Mouse (Mus musculus) 416B (cell line): ENCODE measurements at regions not wholly inside any gene's neighbourhood (a gene's known extent, or its start where the extent isn't known, plus 50 kb on each side); places are given as distances from the start of the nearest gene placed in this dataset.

Source experiments
- DNase-seq: peaks from one replicate; pipeline ENCODE4 v3.0.0; 2011; ENCODE audit warnings: low read depth

- no peak for DNase-seq
Measured at GRCm38 (mm10) chr12:17113465-17114177, 63.1 kb downstream of the Kcnf1 start.

GRCm38 (mm10) chr12:17112781-17113464 lies 63.8 kb downstream of the Kcnf1 start:
- no peak for DNase-seq

- peak; percentile 4 for DNase-seq
Measured at GRCm38 (mm10) chr12:17106220-17106619, 70.5 kb downstream of the Kcnf1 start.

- DNase-seq, result no peak
Measured at GRCm38 (mm10) chr12:17105057-17105712, 71.5 kb downstream of the Kcnf1 start.

GRCm38 (mm10) chr12:17101842-17102241 lies 74.8 kb downstream of the Kcnf1 start:
- no peak for DNase-seq

GRCm38 (mm10) chr12:17097800-17098271 lies 78.9 kb downstream of the Kcnf1 start:
- no peak for DNase-seq

- no peak for DNase-seq
Measured at GRCm38 (mm10) chr12:17094758-17095157, 81.9 kb downstream of the Kcnf1 start.

- DNase-seq, result no peak
Measured at GRCm38 (mm10) chr12:17093772-17094171, 82.2 kb upstream of the 2410004P03Rik start.

GRCm38 (mm10) chr12:17091058-17091457 lies 79.5 kb upstream of the 2410004P03Rik start:
- no peak for DNase-seq

GRCm38 (mm10) chr12:17089710-17090339 lies 78.3 kb upstream of the 2410004P03Rik start:
- no peak for DNase-seq

- DNase-seq, result no peak
Measured at GRCm38 (mm10) chr12:17087388-17087787, 75.9 kb upstream of the 2410004P03Rik start.

GRCm38 (mm10) chr12:17085209-17085574 lies 73.7 kb upstream of the 2410004P03Rik start:
- DNase-seq, result no peak

GRCm38 (mm10) chr12:17084499-17085208 lies 73.1 kb upstream of the 2410004P03Rik start:
- no peak for DNase-seq

GRCm38 (mm10) chr12:17071691-17072454 lies 60.3 kb upstream of the 2410004P03Rik start:
- no peak for DNase-seq

- DNase-seq, result no peak
Measured at GRCm38 (mm10) chr12:17069808-17070207, 58.3 kb upstream of the 2410004P03Rik start.

GRCm38 (mm10) chr12:17069161-17069560 lies 57.6 kb upstream of the 2410004P03Rik start:
- DNase-seq, result no peak

- DNase-seq, result no peak
Measured at GRCm38 (mm10) chr12:17063920-17064319, 52.4 kb upstream of the 2410004P03Rik start.
